Mouse (Mus musculus): Measurements from ENCODE around the gene Serpina3n.

- TF ChIP-seq CTCF (IDR thresholded peaks at IDR 0.05; ENCODE audit: borderline replicate concordance, control insufficient read depth, extremely low read depth, insufficient read depth, low read length, poor library complexity) (no peak), POLR2A (IDR thresholded peaks at IDR 0.05; ENCODE audit: control insufficient read depth, extremely low read depth, insufficient read depth, low read length, poor library complexity) (no peak)
Observed at GRCm38 (mm10) chr12:104433214-104433613, 26.7 kb downstream of the Serpina3n start.

All from thymus, adult 2 months (tissue).